Mouse (Mus musculus): ENCODE results near the gene Spp2. TPM values are rescaled to one million over a fixed set of nuclear protein-coding genes. Genes with fewer than 3 reads are reported as not detected.
"Not testable (repeated sequence)": the region's sequence is repeated elsewhere in the genome, so short reads cannot be mapped to it uniquely, and the experiment has no call there.

Gene Spp2
- polyA plus RNA-seq, 1 experiment from 2014 or later, result 3.2 TPM

- WGBS, result 67% methylated on average over 4 of the region's 4 CpGs
These were observed 27.3 kb downstream of the Spp2 start for GRCm38 (mm10) chr1:88434057-88434456.

GRCm38 (mm10) chr1:88437206-88438126, 30.7 kb downstream of the Spp2 start:
- Histone ChIP-seq H3K9ac (no peak overlapping the region), H3K9me3 (replicated peaks) (no peaks in the 10 kb centered on the region), H3K4me2 (no peak overlapping the region), H3K27me3 (replicated peaks) (no peaks in the 10 kb centered on the region), H3K4me1 (replicated peaks) (no peaks in the 10 kb centered on the region), H3K36me3 (no peaks in the 10 kb centered on the region), H3K4me3 (no peak overlapping the region), H3K27ac (ENCODE audit: poor library complexity, severe bottlenecking) (no peak overlapping the region)
- 75% methylated on average over 9 of the region's 9 CpGs for WGBS
- ATAC-seq (ENCODE audit: insufficient number of reproducible peaks, low FRiP score), result no peak

More at GRCm38 (mm10) chr1:88434057-88434456, 27.3 kb downstream of the Spp2 start:
- H3K9ac ChIP-seq, result no peak overlapping the region
- no peaks in the 10 kb centered on the region for H3K4me1 ChIP-seq (replicated peaks)
- H3K27ac ChIP-seq (ENCODE audit: poor library complexity, severe bottlenecking), result no peak overlapping the region
- H3K36me3 ChIP-seq, result no peaks in the 10 kb centered on the region
- no peak overlapping the region for H3K4me3 ChIP-seq
- ATAC-seq (ENCODE audit: insufficient number of reproducible peaks, low FRiP score), result no peak
- no peak overlapping the region for H3K4me2 ChIP-seq
- H3K9me3 ChIP-seq (replicated peaks), result no peaks in the 10 kb centered on the region
- H3K27me3 ChIP-seq (replicated peaks), result no peaks in the 10 kb centered on the region

DNA sequence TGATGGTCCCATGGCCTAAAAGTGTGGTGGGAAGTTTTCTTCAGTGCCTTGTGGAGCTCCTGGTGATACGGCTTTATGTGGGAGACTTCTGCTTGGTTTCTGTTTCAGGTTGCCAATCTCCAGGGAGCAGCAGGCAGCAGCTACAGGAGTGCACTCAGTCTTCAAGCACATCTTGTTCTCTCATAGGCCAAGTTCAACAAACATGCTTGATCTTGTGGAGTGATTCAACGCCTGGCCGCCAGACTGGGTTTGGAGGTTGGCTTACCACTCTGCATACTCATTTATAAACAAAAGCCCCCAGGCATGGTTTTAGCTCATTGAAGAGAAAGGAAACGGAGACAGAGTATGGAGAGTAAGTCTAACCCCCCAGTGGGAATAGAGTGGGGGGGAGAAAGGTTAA, 36.6 kb downstream of the Spp2 start:
- no peak overlapping the region for H3K4me3 ChIP-seq
- WGBS, result 82% methylated on average over 4 of the region's 4 CpGs

DNA sequence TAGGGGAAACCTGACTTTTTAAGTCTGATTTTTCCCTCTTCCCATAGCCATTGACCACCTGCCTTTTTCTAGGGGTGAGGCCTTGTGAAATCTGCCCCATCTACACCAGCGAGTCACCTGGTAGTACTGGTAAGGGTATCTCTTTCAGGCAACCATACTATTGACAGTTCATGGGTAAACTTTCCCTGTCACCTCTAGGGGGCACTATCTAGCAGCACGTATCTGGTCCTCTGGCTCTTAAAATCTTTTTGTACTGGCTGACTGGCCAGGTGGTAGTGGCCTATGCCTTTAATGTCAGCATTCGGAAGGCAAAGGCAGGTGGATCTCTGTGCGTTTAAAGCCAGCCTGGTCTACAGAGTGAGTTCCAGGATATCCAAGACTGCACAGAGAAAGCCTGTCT, 38.6 kb downstream of the Spp2 start:
- WGBS, result 63% methylated on average over 4 of the region's 4 CpGs
- ATAC-seq (ENCODE audit: insufficient number of reproducible peaks, low FRiP score), result no peak
- H3K27ac ChIP-seq (ENCODE audit: poor library complexity, severe bottlenecking), result no peak overlapping the region

More for the DNA sequence above, 36.6 kb downstream of the Spp2 start:
- H3K4me2 ChIP-seq, result no peak overlapping the region
- H3K27ac ChIP-seq (ENCODE audit: poor library complexity, severe bottlenecking), result no peak overlapping the region
- no peak overlapping the region for H3K9ac ChIP-seq
- H3K9me3 ChIP-seq (replicated peaks), result no peaks in the 10 kb centered on the region
- ATAC-seq (ENCODE audit: insufficient number of reproducible peaks, low FRiP score), result no peak
- no peaks in the 10 kb centered on the region for H3K27me3 ChIP-seq (replicated peaks)
- H3K4me1 ChIP-seq (replicated peaks), result no peaks in the 10 kb centered on the region
- no peaks in the 10 kb centered on the region for H3K36me3 ChIP-seq

GRCm38 (mm10) chr1:88446270-88447030, 39.7 kb downstream of the Spp2 start:
- H3K27ac ChIP-seq (ENCODE audit: poor library complexity, severe bottlenecking), result no peak overlapping the region
- no peaks in the 10 kb centered on the region for H3K9me3 ChIP-seq (replicated peaks)
- 83% methylated on average over 16 of the region's 16 CpGs for WGBS
- H3K9ac ChIP-seq, result no peak overlapping the region
- H3K27me3 ChIP-seq (replicated peaks), result no peaks in the 10 kb centered on the region
- ATAC-seq (ENCODE audit: insufficient number of reproducible peaks, low FRiP score), result no peak
- H3K4me2 ChIP-seq, result no peak overlapping the region
- no peaks in the 10 kb centered on the region for H3K36me3 ChIP-seq
- no peak overlapping the region for H3K4me3 ChIP-seq
- H3K4me1 ChIP-seq (replicated peaks), result no peaks in the 10 kb centered on the region

More for the DNA sequence above, 38.6 kb downstream of the Spp2 start:
- no peak overlapping the region for H3K4me2 ChIP-seq
- H3K27me3 ChIP-seq (replicated peaks), result no peaks in the 10 kb centered on the region
- H3K9ac ChIP-seq, result no peak overlapping the region
- no peaks in the 10 kb centered on the region for H3K9me3 ChIP-seq (replicated peaks)
- H3K4me1 ChIP-seq (replicated peaks), result no peaks in the 10 kb centered on the region
- H3K4me3 ChIP-seq, result no peak overlapping the region
- H3K36me3 ChIP-seq, result no peaks in the 10 kb centered on the region

DNA sequence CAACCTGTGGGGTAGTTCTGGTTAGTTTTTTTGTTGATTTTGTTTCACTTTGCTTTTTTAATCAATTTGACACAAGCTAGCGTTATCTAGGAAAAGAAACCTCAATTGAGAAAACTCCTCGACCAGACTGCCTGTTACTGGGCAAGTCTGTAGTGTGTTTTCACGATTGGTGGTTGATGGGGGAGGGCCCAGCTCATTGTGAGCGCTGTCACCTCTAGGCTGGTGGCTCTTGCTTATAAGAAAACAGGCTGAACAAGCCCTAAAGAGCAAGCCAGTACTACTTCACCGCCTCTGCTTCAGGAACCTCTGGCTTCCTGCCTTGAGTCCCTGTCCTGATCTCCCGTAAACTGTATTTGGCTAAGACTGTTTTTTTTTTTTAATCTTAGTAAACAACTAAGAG, 40.7 kb downstream of the Spp2 start:
- Histone ChIP-seq H3K27ac (ENCODE audit: poor library complexity, severe bottlenecking) (no peak overlapping the region), H3K9ac (no peak overlapping the region), H3K4me3 (no peak overlapping the region), H3K4me1 (replicated peaks) (no peaks in the 10 kb centered on the region), H3K36me3 (no peaks in the 10 kb centered on the region), H3K9me3 (replicated peaks) (no peaks in the 10 kb centered on the region), H3K4me2 (no peak overlapping the region), H3K27me3 (replicated peaks) (no peaks in the 10 kb centered on the region)
- 14% methylated on average over 6 of the region's 6 CpGs for WGBS
- ATAC-seq (ENCODE audit: insufficient number of reproducible peaks, low FRiP score), result no peak

DNA sequence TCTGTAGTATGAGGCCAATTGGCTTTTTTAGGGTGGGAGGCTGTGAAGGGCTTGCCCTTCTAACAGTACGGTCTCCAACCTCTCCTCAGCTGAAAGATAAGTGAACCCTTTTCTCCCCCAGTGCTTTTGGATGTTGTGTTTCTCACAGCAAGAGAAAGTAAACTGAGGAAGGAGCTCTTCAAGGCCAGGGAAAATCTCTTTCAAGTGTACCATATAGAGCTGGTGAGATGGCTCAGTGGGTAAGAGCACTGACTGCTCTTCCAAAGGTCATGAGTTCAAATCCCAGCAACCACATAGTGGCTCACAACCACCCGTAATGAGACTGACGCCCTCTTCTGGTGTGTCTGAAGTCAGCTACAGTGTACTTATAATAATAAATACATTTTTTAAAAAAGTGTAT, 41.3 kb downstream of the Spp2 start:
- H3K27ac ChIP-seq (ENCODE audit: poor library complexity, severe bottlenecking); H3K4me2 ChIP-seq; H3K4me1 ChIP-seq (replicated peaks); H3K36me3 ChIP-seq; H3K4me3 ChIP-seq; H3K9ac ChIP-seq; H3K27me3 ChIP-seq (replicated peaks); ATAC-seq (ENCODE audit: insufficient number of reproducible peaks, low FRiP score); H3K9me3 ChIP-seq (replicated peaks): not testable (repeated sequence)
- 75% methylated on average over 3 of the region's 3 CpGs for WGBS

GRCm38 (mm10) chr1:88449741-88450140, 43.0 kb downstream of the Spp2 start:
- Histone ChIP-seq H3K27me3 (replicated peaks) (no peaks in the 10 kb centered on the region), H3K4me3 (no peak overlapping the region), H3K4me1 (replicated peaks) (no peaks in the 10 kb centered on the region), H3K36me3 (no peaks in the 10 kb centered on the region), H3K27ac (ENCODE audit: poor library complexity, severe bottlenecking) (no peak overlapping the region), H3K9ac (no peak overlapping the region), H3K4me2 (no peak overlapping the region), H3K9me3 (replicated peaks) (no peaks in the 10 kb centered on the region)
- 72% methylated on average over 2 of the region's 2 CpGs for WGBS
- ATAC-seq (ENCODE audit: insufficient number of reproducible peaks, low FRiP score), result no peak

DNA sequence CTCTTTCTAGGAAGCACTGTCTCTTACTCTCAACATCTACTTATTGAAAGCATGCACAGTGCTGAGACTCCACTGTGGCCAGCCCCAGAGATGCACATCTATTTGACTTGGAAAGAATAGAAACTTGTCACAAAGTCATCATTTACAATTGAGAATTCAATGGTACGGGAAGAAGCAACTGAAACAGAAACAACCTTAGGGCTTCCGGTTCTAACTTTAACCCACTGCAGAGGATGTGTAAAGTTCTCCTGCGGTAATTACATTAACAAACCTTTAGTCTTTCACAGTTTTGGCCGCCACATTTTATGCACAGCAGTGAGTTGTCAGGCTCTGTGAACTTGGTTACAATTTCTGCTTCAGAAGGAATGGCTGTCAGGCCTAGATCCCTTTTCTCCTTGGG, 43.9 kb downstream of the Spp2 start:
- no peaks in the 10 kb centered on the region for H3K36me3 ChIP-seq
- no peak for ATAC-seq (ENCODE audit: insufficient number of reproducible peaks, low FRiP score)
- no peak overlapping the region for H3K4me3 ChIP-seq
- H3K27ac ChIP-seq (ENCODE audit: poor library complexity, severe bottlenecking), result no peak overlapping the region
- H3K4me1 ChIP-seq (replicated peaks), result no peaks in the 10 kb centered on the region
- H3K9me3 ChIP-seq (replicated peaks), result no peaks in the 10 kb centered on the region
- 78% methylated on average over 4 of the region's 4 CpGs for WGBS
- no peak overlapping the region for H3K4me2 ChIP-seq
- no peaks in the 10 kb centered on the region for H3K27me3 ChIP-seq (replicated peaks)
- H3K9ac ChIP-seq, result no peak overlapping the region

- Histone ChIP-seq H3K27me3 (replicated peaks) (no peaks in the 10 kb centered on the region), H3K27ac (ENCODE audit: poor library complexity, severe bottlenecking) (no peak overlapping the region), H3K4me3 (no peak overlapping the region), H3K9ac (no peak overlapping the region), H3K9me3 (replicated peaks) (no peaks in the 10 kb centered on the region), H3K36me3 (no peaks in the 10 kb centered on the region), H3K4me2 (no peak overlapping the region), H3K4me1 (replicated peaks) (0 out of 2 replicates have a peak, but pooled peaks cover 2% of the 10 kb centered on the region)
- WGBS, result 71% methylated on average over 6 of the region's 6 CpGs
- no peak for ATAC-seq (ENCODE audit: insufficient number of reproducible peaks, low FRiP score)
These were observed 45.4 kb downstream of the Spp2 start for GRCm38 (mm10) chr1:88452198-88452597.

GRCm38 (mm10) chr1:88454703-88455102, 47.9 kb downstream of the Spp2 start:
- Histone ChIP-seq H3K4me2 (no peak overlapping the region), H3K4me1 (replicated peaks) (0 out of 2 replicates have a peak, but pooled peaks cover 2% of the 10 kb centered on the region), H3K27me3 (replicated peaks) (no peaks in the 10 kb centered on the region), H3K27ac (ENCODE audit: poor library complexity, severe bottlenecking) (no peak overlapping the region), H3K4me3 (no peak overlapping the region), H3K9ac (no peak overlapping the region), H3K9me3 (replicated peaks) (peaks cover 6% of the 10 kb centered on the region; the same call in 1 of the 2 replicates), H3K36me3 (no peaks in the 10 kb centered on the region)
- WGBS, result 36% methylated on average over 3 of the region's 3 CpGs
- no peak for ATAC-seq (ENCODE audit: insufficient number of reproducible peaks, low FRiP score)

Data from heart, embryonic 12.5 days (tissue).